Mouse (Mus musculus) G1E (cell line): ENCODE results near the gene Det1. TPM values are rescaled to one million over a fixed set of nuclear protein-coding genes. Genes with fewer than 3 reads are reported as not detected.
A peak's percentile ranks its signal among the peaks of the same experiment; 100 is the strongest.

Experiments used
- ATAC-seq: 2 replicates; pipeline ENCODE4 v1.8.0; 2016; ENCODE audit warnings: mild to moderate bottlenecking; ENCODE audit not compliant: insufficient number of reproducible peaks, poor library complexity, low FRiP score, severe bottlenecking; ENCODE audit errors: extremely low read depth
- DNase-seq: peaks from one replicate; pipeline ENCODE4 v3.0.0; 2012; ENCODE audit warnings: low spot score
- H3K27me3 ChIP-seq: 2 replicates; pipeline ENCODE4 v1.6.1; 2012; ENCODE audit warnings: mild to moderate bottlenecking, low read length, inconsistent platforms; ENCODE audit not compliant: insufficient read depth
- H3K36me3 ChIP-seq: replicated peaks from 2 replicates; pipeline ENCODE3; 2012; ENCODE audit warnings: mild to moderate bottlenecking, inconsistent platforms
- H3K4me1 ChIP-seq: 2 replicates; pipeline ENCODE4 v1.6.1; 2012; ENCODE audit warnings: low read depth, low read length, inconsistent platforms, mixed read lengths; ENCODE audit not compliant: insufficient read depth
- H3K4me3 ChIP-seq: 2 replicates; pipeline ENCODE4 v1.5.1; 2012; ENCODE audit warnings: low read depth, mild to moderate bottlenecking, inconsistent platforms, low read length, moderate library complexity, mixed read lengths
- H3K9me3 ChIP-seq: replicated peaks from 2 replicates; pipeline ENCODE4 v1.6.1; 2012; ENCODE audit warnings: inconsistent platforms
- CTCF ChIP-seq: IDR thresholded peaks from 2 replicates; pipeline ENCODE4 v1.5.1; 2012; ENCODE audit warnings: low read depth, low read length, inconsistent platforms, mixed read lengths
- GATA1 ChIP-seq: IDR thresholded peaks from 2 replicates; pipeline ENCODE4 v1.6.1; 2012; ENCODE audit warnings: borderline replicate concordance, low read length, inconsistent platforms, mixed read lengths
- GATA2 ChIP-seq: IDR thresholded peaks from 2 replicates; pipeline ENCODE4 v1.6.1; 2012; ENCODE audit warnings: low read depth, low read length, inconsistent platforms, borderline replicate concordance
- POLR2AphosphoS5 ChIP-seq: IDR thresholded peaks from 2 replicates; pipeline ENCODE4 v1.6.1; 2012; ENCODE audit warnings: low read depth, low read length, inconsistent platforms; ENCODE audit not compliant: insufficient replicate concordance
- TAL1 ChIP-seq: conservative IDR thresholded peaks from 2 replicates; pipeline ENCODE4 v1.6.1; 2012; ENCODE audit warnings: low read depth, low read length, inconsistent platforms, mixed read lengths
- polyA plus RNA-seq: library from polyadenylated mRNA; stranded (reverse); fragments of >175 nt; gene quantifications from 2 replicates; pipeline ENCODE4 v1.2.3, GENCODE M21; 2012
- total RNA-seq, 2 experiments: library from RNA; stranded (forward) in 1 of 2; stranded (reverse) in 1 of 2; fragments of 200-1000 nt in 1 of 2; fragments of >200 nt in 1 of 2; fragmentation: Nextera tagmentation in 1 of 2; gene quantifications; 2 replicates each; pipeline ENCODE4 v1.2.3; 2014 to 2017

Gene Det1
- total and polyA plus RNA-seq, 3 experiments = 8.8 to 42.5 (median 17.9) TPM

GRCm38 (mm10) chr7:78881607-78882468 lies 34.8 kb upstream of the Det1 start:
- DNase-seq (no peak), ATAC-seq (no peak)
- Histone ChIP-seq H3K4me1 (peaks cover 5% of the 10 kb centered on the region), H3K27me3 (peaks cover 71% of the 10 kb centered on the region), H3K36me3 (no peaks in the 10 kb centered on the region), H3K4me3 (peak overlapping the region; percentile 33; the same call in 1 of the 2 replicates), H3K9me3 (no peaks in the 10 kb centered on the region)
- no peak for TF ChIP-seq GATA2
- no peak for TF ChIP-seq POLR2AphosphoS5
- no peak for TF ChIP-seq CTCF
- no peak for TF ChIP-seq GATA1
- TF ChIP-seq TAL1 = no peak

- Histone ChIP-seq H3K36me3 (no peaks in the 10 kb centered on the region), H3K4me3 (no peak overlapping the region), H3K4me1 (0 out of 2 replicates have a peak, but pooled peaks cover 2% of the 10 kb centered on the region), H3K27me3 (peaks cover 19% of the 10 kb centered on the region), H3K9me3 (no peaks in the 10 kb centered on the region)
- ATAC-seq (no peak), DNase-seq (no peak)
- TF ChIP-seq CTCF (no peak), GATA2 (no peak), POLR2AphosphoS5 (no peak)
These were observed 25.8 kb upstream of the Det1 start for GRCm38 (mm10) chr7:78872831-78873230.

GRCm38 (mm10) chr7:78872366-78872765 lies 25.3 kb upstream of the Det1 start:
- Histone ChIP-seq H3K4me3 (no peak overlapping the region), H3K9me3 (no peaks in the 10 kb centered on the region), H3K27me3 (peaks cover 19% of the 10 kb centered on the region), H3K4me1 (0 out of 2 replicates have a peak, but pooled peaks cover 2% of the 10 kb centered on the region), H3K36me3 (no peaks in the 10 kb centered on the region)
- DNase-seq (no peak), ATAC-seq (no peak)
- TF ChIP-seq GATA2 (no peak), CTCF (no peak), GATA1 (no peak), POLR2AphosphoS5 (no peak), TAL1 (no peak)

- H3K4me3 ChIP-seq = no peak overlapping the region
- H3K36me3 ChIP-seq = no peaks in the 10 kb centered on the region
- no peak for TF ChIP-seq POLR2AphosphoS5
- no peak for TF ChIP-seq CTCF
- no peak for TF ChIP-seq TAL1
- TF ChIP-seq GATA1 = no peak
- TF ChIP-seq GATA2 = no peak
- H3K27me3 ChIP-seq = peaks cover 34% of the 10 kb centered on the region
- no peaks in the 10 kb centered on the region for H3K9me3 ChIP-seq
- H3K4me1 ChIP-seq = peaks cover 23% of the 10 kb centered on the region
- DNase-seq (no peak), ATAC-seq (no peak)
These were observed 21.7 kb upstream of the Det1 start for GRCm38 (mm10) chr7:78868731-78869130.

GRCm38 (mm10) chr7:78865212-78865949 lies 18.3 kb upstream of the Det1 start:
- no peak for TF ChIP-seq TAL1
- no peak for TF ChIP-seq CTCF
- TF ChIP-seq POLR2AphosphoS5 = no peak
- no peak for TF ChIP-seq GATA2
- no peak for TF ChIP-seq GATA1
- no peaks in the 10 kb centered on the region for H3K36me3 ChIP-seq
- no peak overlapping the region for H3K4me3 ChIP-seq
- peaks cover 21% of the 10 kb centered on the region for H3K4me1 ChIP-seq
- H3K27me3 ChIP-seq = peaks cover 44% of the 10 kb centered on the region
- no peaks in the 10 kb centered on the region for H3K9me3 ChIP-seq
- no peak for ATAC-seq
- no peak for DNase-seq

GRCm38 (mm10) chr7:78864446-78864802 lies 17.4 kb upstream of the Det1 start:
- no peak for DNase-seq
- no peak for ATAC-seq
- Histone ChIP-seq H3K36me3 (no peaks in the 10 kb centered on the region), H3K9me3 (no peaks in the 10 kb centered on the region), H3K4me1 (peaks cover 21% of the 10 kb centered on the region), H3K27me3 (peaks cover 44% of the 10 kb centered on the region), H3K4me3 (no peak overlapping the region)
- no peak for TF ChIP-seq POLR2AphosphoS5
- TF ChIP-seq TAL1 = no peak
- TF ChIP-seq GATA1 = no peak
- no peak for TF ChIP-seq CTCF
- TF ChIP-seq GATA2 = no peak
